Mouse (Mus musculus) fibroblast of lung, adult 2 months (primary cell): ENCODE data around the gene Rnf126.

ENCODE experiments used
- DNase-seq: peaks from one replicate; pipeline ENCODE4 v3.0.0-alpha.2; 2011; ENCODE audit warnings: low read depth

Rnf126 gene

DNA sequence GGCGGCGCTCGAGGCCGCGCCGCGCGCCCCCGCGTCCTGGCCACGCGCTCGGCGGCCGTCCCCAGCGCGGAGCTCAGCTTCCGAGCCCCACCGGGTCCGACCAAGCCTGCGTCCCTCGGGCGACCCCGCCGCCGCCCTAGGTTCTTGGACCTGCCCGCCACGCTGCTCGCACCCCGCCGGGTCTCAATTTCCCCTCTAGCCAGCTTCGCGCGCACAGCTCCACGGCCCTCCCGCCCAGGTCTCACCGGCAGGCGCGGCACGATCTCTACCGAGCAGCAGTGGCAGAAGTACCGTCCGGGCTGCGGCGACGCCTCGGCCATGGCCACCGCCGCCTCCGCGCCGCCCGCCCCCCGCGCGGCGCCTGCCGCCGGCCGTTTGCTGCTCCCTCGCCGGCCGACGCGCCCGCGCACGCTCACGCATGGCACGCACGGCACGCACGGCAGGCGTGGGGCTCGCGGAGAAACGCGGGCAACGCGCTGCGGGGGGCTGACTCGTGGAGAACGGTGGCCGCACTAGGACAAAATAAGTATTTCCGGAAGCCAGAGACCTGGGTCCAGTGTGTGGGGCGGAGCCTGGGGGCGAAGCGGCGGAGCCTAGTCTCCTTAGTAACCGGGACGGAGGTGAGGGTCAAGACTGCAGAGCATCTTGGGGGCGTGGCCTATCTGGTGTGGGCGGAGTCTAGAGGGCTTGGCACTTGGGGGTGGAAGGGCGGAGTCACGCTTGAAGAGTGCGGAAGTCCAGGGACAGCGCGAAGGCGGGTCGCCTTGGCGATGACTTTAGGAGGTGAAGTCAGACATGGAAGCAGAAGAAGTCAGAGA is at the start of gene Rnf126:
Rnf126 (minus strand) TSS at position 445 of the 818 bp plus-strand sequence.
- peak; percentile 99 for DNase-seq

GRCm38 (mm10) chr10:79815671-79816494 is 49.1 kb upstream of the Rnf126 start:
- no peak for DNase-seq

DNA sequence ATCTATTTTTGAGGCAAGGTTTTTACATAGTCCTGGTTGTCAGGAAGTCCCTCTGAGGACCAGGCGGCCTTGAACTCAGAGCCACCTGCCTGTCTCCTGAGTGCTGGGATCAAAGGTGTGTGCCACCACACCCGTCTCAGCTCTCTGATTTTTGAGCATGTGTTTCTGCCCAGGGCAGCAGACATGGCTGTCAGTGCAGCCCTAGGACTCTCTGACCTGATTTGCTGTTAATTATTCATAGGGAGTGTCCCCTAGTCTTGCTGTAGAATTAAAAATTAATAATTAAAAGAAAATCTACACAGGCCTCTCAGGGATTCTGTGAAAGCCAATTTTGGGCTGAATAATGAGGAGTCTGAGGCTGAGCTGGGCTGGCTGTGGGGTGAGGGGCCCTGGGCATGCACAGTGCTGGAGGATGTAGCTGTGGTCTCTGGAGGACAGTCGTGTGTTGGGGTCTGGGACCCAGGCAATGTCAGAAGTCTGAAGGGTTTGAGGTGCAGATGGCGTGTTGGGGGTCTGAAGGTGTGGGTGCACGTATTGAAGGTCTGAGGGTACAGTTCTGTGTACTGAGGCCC is 47.6 kb upstream of the Rnf126 start:
- no peak for DNase-seq

DNA sequence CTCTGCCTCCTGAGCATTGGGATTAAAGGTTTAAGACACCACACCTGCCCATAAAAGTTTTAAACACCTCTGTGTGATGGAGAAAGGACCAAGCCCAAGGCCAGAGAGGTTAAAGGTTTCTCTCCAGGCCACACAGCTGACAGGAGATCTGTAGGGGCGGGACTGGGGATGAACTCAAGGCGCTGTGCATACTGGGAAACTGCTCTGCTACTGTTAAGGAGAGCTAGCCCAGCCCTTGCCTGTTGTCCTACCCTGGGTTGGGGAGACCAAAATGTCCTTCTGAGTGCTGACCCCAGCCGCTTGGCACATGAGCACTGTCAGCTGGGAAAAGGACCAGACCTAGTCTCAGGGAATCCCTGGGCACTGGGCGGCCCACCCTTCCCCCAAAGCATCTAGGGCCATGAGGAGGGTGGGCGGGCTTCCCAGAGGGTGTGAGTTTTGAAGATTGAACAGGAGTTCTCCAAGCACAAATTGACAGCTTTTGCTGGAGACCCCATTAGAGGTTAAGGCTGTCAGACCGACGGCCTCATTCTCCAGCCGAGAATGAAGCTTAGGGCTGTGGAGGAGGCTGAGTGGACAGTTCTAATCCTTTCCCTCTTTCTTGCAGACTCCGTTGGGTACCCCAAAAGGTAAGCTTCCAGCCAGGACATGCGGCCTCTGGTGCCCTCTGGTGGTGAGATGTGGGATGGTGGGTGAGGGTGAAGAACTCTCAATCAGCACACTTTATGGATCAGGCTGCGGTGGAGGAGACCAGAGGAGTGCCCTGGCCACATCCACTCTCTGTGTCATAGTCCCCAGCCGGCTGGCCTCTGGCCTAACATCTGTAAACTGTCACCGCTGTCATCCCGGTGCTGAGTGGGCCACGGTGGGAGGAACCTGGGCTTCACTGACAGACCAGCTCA is 45.2 kb upstream of the Rnf126 start:
- DNase-seq = no peak

DNA sequence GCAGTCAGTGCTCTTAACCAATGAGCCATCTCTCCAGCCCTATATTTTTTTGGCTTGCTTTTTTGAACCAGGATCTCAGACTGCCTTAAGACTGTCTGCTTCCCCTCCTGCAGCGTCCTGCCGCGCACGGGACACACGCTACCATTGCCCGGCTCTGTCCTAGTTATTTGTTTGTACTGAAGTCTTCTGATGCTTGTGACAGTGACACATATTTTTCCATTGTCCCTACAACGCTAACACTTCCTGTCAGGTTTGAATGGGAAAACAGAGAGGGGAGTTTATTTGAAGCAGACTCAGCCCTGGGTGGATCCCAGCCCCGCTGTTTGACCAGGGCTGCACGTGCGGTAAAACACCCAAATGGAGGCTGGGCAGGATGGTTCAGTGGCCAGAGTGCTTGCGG is 42.0 kb upstream of the Rnf126 start:
- no peak for DNase-seq

GRCm38 (mm10) chr10:79807826-79808225 is 41.1 kb upstream of the Rnf126 start:
- DNase-seq = no peak

DNA sequence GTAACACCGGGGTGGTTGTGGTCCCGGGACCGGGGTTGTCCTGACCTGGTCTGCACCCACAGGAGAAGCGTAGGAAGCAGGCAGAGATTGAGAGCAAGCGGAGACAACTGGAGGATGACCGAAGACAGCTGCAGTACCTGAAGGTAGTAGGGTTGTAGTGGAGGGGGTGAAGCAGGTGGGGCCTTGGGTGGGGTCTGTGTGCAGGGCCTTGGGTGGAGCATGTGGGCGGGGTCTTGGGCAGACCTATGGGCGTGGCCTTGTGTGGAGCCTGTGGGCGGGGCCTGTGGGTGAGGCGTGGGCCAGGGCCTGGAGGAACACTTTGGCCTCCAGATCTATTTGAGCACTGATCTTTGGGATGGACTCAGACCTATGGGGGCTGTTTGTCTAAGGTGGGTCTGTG is 40.2 kb upstream of the Rnf126 start:
- no peak for DNase-seq

- no peak for DNase-seq
Measured at GRCm38 (mm10) chr10:79806331-79806730, 39.6 kb upstream of the Rnf126 start.

DNA sequence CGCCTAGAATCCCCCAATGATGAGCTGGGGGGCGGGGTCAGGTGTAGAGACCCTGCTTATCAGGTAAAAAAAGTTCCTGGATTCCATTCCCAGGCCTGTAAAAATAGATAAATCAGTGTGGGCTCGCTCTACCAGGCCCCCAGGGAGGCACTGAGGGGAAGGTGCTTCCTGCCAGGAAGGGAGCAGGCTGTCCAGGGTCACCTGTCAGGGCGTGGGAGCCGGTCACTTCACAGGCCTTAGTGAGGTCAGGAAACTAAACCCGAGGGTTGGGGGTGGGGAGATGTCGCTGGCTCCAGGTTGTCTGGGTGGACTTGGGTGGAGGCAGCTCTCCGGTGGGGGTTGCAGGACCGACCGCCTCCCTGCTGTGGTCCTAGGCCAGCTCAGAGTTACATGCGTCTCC is 38.9 kb upstream of the Rnf126 start:
- no peak for DNase-seq

GRCm38 (mm10) chr10:79803716-79804323 is 37.1 kb upstream of the Rnf126 start:
- DNase-seq = no peak

GRCm38 (mm10) chr10:79802331-79802971 is 35.7 kb upstream of the Rnf126 start:
- DNase-seq = peak; percentile 62

GRCm38 (mm10) chr10:79801837-79802236 is 35.1 kb upstream of the Rnf126 start:
- DNase-seq = no peak

GRCm38 (mm10) chr10:79800508-79800907 is 33.8 kb upstream of the Rnf126 start:
- no peak for DNase-seq

- no peak for DNase-seq
Measured at GRCm38 (mm10) chr10:79798289-79798928, 31.7 kb upstream of the Rnf126 start.

GRCm38 (mm10) chr10:79797326-79797725 is 30.6 kb upstream of the Rnf126 start:
- no peak for DNase-seq

DNA sequence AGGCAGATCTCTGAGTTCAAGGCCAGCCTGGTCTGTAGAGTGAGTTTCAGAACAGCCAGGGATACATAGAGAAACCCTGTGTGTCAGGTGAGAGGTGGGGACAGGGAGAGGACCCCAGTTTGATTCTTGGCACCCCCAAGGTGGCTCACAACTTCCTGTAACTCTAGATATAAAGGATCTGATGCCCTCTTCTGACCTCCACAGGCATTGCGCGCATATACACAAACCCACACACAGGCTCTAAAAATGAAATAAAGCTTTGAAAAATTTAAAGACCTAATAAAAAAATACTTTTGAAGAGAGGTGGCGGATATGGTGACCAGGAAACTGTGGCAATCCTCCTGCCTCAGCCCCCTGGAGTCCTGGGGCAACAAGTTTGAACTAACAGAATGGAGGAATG is 29.2 kb upstream of the Rnf126 start:
- no peak for DNase-seq

DNA sequence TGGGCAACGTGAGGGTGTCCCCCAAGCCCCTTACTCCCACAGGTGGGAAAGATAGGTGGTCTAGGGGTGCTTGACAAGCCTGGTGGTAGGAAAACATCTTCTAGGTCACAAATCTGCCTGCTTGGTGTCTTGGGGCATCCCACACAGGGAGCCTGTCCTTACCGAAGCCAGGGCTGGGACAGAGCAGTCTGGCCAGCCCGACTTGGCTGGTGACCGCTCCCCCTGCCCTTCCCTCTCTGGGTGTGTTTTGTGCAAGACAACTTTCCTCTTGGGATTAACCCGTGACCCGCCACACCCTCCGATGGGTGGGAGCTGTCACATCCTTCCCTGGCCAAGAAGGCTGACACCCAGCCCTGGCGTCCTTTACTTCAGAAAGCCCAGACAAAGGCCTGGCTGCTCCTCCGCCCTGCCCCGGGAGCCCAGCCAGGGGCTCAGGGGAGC is 27.8 kb upstream of the Rnf126 start:
- peak; percentile 57 for DNase-seq

- DNase-seq = no peak
Measured at GRCm38 (mm10) chr10:79793738-79794490, 27.2 kb upstream of the Rnf126 start.

- DNase-seq = no peak
Measured at GRCm38 (mm10) chr10:79793051-79793737, 26.4 kb upstream of the Rnf126 start, which contains the start of gene Palm. Gene Palm (plus strand): TSS chr10:79793572.
